8 mouse cellular contexts compared by ENCODE assay signal in the genomic region with DNA sequence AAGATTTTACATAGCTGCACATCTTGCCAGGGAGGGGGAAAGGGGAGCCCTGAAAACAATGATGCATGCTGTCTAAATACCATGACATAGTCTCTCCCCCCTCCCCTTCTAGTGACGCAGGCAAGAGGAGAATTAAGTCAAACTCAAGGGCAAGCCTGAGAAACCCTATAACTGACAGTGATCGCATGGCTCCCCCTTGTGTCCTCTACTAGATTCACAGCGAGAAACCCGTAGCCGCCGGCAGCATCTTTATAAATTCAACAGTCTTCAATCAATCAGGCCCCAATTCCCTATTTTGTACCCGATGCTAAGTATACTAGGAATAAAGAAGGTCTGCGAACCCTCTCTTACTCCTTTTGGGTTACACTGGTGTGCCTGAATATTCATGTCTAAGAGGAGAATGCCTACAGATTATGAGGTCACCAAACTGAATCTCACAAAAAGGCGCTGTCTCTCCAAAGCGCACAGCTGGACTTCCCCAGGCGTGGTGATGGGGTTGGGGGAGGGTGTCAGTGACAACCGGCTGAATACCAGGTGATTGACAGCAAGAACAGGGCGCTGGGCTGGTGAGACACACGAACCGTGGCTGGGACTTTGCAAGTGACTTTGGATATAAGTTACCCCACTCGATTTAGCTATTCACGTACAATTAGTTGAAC. TPM values are rescaled to one million over a fixed set of nuclear protein-coding genes. Genes with fewer than 3 reads are reported as not detected.
DNase-seq lines count a peak whose midpoint lies in the region; ATAC-seq lines count a peak whose summit lies in the region.

No protein-coding gene starts in this region.

- intact Hi-C loops in left cerebral cortex, postnatal 25 days (cut with DNase I) = loop anchor here (1.0 to 5.0 kb wide), 2 partner anchors 175 to 716 kb away; no protein-coding TSS in a partner anchor

- no peak overlapping the region for H3K27ac ChIP-seq in intestine, embryonic 16.5 days (ENCODE audit: low read length)

- H3K36me3 ChIP-seq in intestine, embryonic 16.5 days (ENCODE audit: control insufficient read depth, insufficient read depth, low read length) = no peaks in the 10 kb centered on the region

- no peaks in the 10 kb centered on the region for H3K9me3 ChIP-seq in intestine, embryonic 16.5 days (ENCODE audit: control insufficient read depth, low read length)

- H3K4me2 ChIP-seq in intestine, embryonic 16.5 days (ENCODE audit: low read depth, low read length) = peak overlapping the region; percentile 43

- H3K4me3 ChIP-seq in intestine, embryonic 16.5 days (ENCODE audit: low read length) = no peak overlapping the region

- no peaks in the 10 kb centered on the region for H3K27me3 ChIP-seq in intestine, embryonic 16.5 days (replicated peaks; ENCODE audit: control insufficient read depth, insufficient read depth, low read length)

- 0 out of 2 replicates have a peak overlapping the region, but pooled peaks have one; percentile 1 for H3K9ac ChIP-seq in intestine, embryonic 16.5 days (ENCODE audit: low read depth, low read length)

- peak; percentile 64 for DNase-seq in urinary bladder, postnatal 14 days (ENCODE audit: low spot score)
- DNase-seq in urinary bladder, adult 2 months (ENCODE audit: low spot score) = no peak
- DNase-seq in embryo, embryonic 9.5 days (ENCODE audit: extremely low spot score) = peak; percentile 79
- peak; percentile 28 to 60 for DNase-seq in gastrocnemius, postnatal 4 days (ENCODE audit: low spot score in 2 of 2)
- DNase-seq in left cerebral cortex, postnatal 25 days (ENCODE audit: low spot score in 2 of 2) = peak; percentile 76 to 78
- peak; percentile 81 for DNase-seq in mesoderm, embryonic 11.5 days (ENCODE audit: low read depth, low spot score)
- peak; percentile 67 for DNase-seq in right cerebral cortex, postnatal 4 days

- no peak for ATAC-seq in intestine, embryonic 16.5 days

- peaks cover 13% of the 10 kb centered on the region for H3K4me1 ChIP-seq in intestine, embryonic 16.5 days (ENCODE audit: control insufficient read depth, insufficient read depth, low read length)

- 4% methylated on average over 17 of the region's 17 CpGs for WGBS in intestine, embryonic 16.5 days

RNA-seq across cellular contexts. Expression of gene Zfp639, which starts 1.3 kb away (rescaled TPM):
- 36.3 and 40.9 TPM in 2 replicates for polyA plus RNA-seq in urinary bladder, adult 2 months (2012; rRNA removed)
- total RNA-seq in gastrocnemius, postnatal 4 days (2021) = 10 to 100 TPM; 28.9 to 38.0 TPM
- 27.3 and 27.8 TPM in 2 replicates for polyA plus RNA-seq in intestine, embryonic 16.5 days (2015; fragmentation: Nextera tagmentation; extraction: Ambion mirVana)
- 10 to 100 TPM; 34.2 to 35.4 TPM for total RNA-seq in left cerebral cortex, postnatal 25 days (2021)

RNA-seq across cellular contexts. Expression of gene Kcnmb3, which starts 16.8 kb away (rescaled TPM):
- polyA plus RNA-seq in urinary bladder, adult 2 months (2012; rRNA removed) = not detected in 2 replicates
- total RNA-seq in gastrocnemius, postnatal 4 days (2021) = under 1 TPM in 1 of 2 experiments, not detected in 1; 0.41 TPM
- polyA plus RNA-seq in intestine, embryonic 16.5 days (2015; fragmentation: Nextera tagmentation; extraction: Ambion mirVana) = not detected in 2 replicates
- under 1 TPM; 0.57 to 0.76 TPM for total RNA-seq in left cerebral cortex, postnatal 25 days (2021)

RNA-seq across cellular contexts. Expression of gene Mfn1, which starts 20.5 kb away (rescaled TPM):
- 40.2 and 56.0 TPM in 2 replicates for polyA plus RNA-seq in urinary bladder, adult 2 months (2012; rRNA removed)
- 100 to 1,000 TPM in 1 of 2 experiments, 10 to 100 TPM in 1; 84.5 to 115 TPM for total RNA-seq in gastrocnemius, postnatal 4 days (2021)
- polyA plus RNA-seq in intestine, embryonic 16.5 days (2015; fragmentation: Nextera tagmentation; extraction: Ambion mirVana) = 27.7 and 29.4 TPM in 2 replicates
- 100 to 1,000 TPM; 106 to 124 TPM for total RNA-seq in left cerebral cortex, postnatal 25 days (2021)
